Mouse (Mus musculus) liver (tissue): ENCODE measurements at regions not wholly inside any gene's neighbourhood (a gene's known extent, or its start where the extent isn't known, plus 50 kb on each side); places are given as distances from the start of the nearest gene placed in this dataset.

Source experiments
- DNase-seq: peaks from one replicate; pipeline ENCODE4 v3.0.0-alpha.2; 2020; ENCODE audit warnings: mixed read lengths

GRCm38 (mm10) chr2:167815123-167815522, 116.7 kb upstream of the Ptpn1 start:
- no peak for DNase-seq

- no peak for DNase-seq
Observed at GRCm38 (mm10) chr2:167809256-167809655, 119.6 kb upstream of the Tmem189 start.

- DNase-seq: no peak
Observed at GRCm38 (mm10) chr2:167805629-167806304, 116.1 kb upstream of the Tmem189 start.

- peak; percentile 51 for DNase-seq
Observed at GRCm38 (mm10) chr2:167804493-167805227, 115.0 kb upstream of the Tmem189 start.

- no peak for DNase-seq
Observed at GRCm38 (mm10) chr2:167802494-167802893, 112.9 kb upstream of the Tmem189 start.

GRCm38 (mm10) chr2:167801389-167801788, 111.8 kb upstream of the Tmem189 start:
- peak; percentile 47 for DNase-seq

GRCm38 (mm10) chr2:167800648-167801245, 111.1 kb upstream of the Tmem189 start:
- DNase-seq: no peak

- DNase-seq: no peak
Observed at GRCm38 (mm10) chr2:167799629-167800387, 110.2 kb upstream of the Tmem189 start.

- peak; percentile 37 for DNase-seq
Observed at GRCm38 (mm10) chr2:167798969-167799513, 109.4 kb upstream of the Tmem189 start.

GRCm38 (mm10) chr2:167798076-167798782, 108.6 kb upstream of the Tmem189 start:
- DNase-seq: no peak

- DNase-seq: no peak
Observed at GRCm38 (mm10) chr2:167795491-167795890, 105.9 kb upstream of the Tmem189 start.

- no peak for DNase-seq
Observed at GRCm38 (mm10) chr2:167793916-167794315, 104.3 kb upstream of the Tmem189 start.

- no peak for DNase-seq
Observed at GRCm38 (mm10) chr2:167792753-167793152, 103.1 kb upstream of the Tmem189 start.

GRCm38 (mm10) chr2:167792330-167792729, 102.7 kb upstream of the Tmem189 start:
- no peak for DNase-seq

GRCm38 (mm10) chr2:167789471-167789923, 99.9 kb upstream of the Tmem189 start:
- no peak for DNase-seq

GRCm38 (mm10) chr2:167786951-167787350, 97.3 kb upstream of the Tmem189 start:
- DNase-seq: no peak

GRCm38 (mm10) chr2:167784353-167784752, 94.7 kb upstream of the Tmem189 start:
- DNase-seq: no peak

GRCm38 (mm10) chr2:167783374-167783773, 93.8 kb upstream of the Tmem189 start:
- peak; percentile 40 for DNase-seq

GRCm38 (mm10) chr2:167782231-167782999, 92.8 kb upstream of the Tmem189 start:
- peak; percentile 66 for DNase-seq

GRCm38 (mm10) chr2:167781496-167781895, 91.9 kb upstream of the Tmem189 start:
- no peak for DNase-seq

- no peak for DNase-seq
Observed at GRCm38 (mm10) chr2:167778691-167779090, 89.1 kb upstream of the Tmem189 start.
